In the genomic region with DNA sequence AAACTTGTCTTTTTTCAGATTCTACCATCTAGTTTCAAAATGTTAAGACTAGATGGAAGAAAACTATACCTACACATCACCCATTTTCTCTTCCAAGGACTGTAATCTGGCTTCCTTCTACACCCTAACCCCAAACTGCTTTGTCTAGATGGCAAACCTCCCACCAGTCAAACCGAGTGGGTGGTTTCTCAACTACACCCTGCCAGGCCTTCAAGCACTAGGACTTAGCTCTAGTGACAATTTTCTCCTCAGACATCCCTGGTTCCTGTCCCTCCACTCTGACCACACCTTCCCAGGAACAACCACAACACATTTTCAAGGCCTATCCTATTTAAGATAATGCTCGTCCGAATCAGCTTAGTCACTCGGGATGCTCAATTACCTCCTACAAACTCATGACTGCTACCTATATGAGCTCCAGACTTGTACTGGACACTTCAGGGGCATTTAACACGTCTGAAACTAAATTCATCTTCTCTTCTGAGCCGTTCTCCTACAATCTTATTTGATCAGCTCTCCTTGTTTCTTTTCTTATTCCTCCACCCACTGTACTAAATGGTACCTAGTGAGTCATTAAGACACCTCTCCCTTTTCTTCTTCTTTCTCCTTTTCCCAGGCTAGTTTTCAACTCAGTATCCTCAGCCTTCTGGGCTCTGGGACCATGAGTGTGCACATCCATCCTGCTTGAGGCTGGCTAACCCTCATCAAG, we compare ENCODE assay signal across 17 mouse cellular contexts. TPM values are rescaled to one million over a fixed set of nuclear protein-coding genes. Genes with fewer than 3 reads are reported as not detected.
A peak's percentile ranks its signal among the peaks of the same experiment; 100 is the strongest.
DNase-seq lines count a peak whose midpoint lies in the region; ATAC-seq and TF ChIP-seq lines count a peak whose summit lies in the region.
"Had no signal": no experiment of that assay in that cellular context is flagged by ENCODE, and none has a peak within 500 bp of the region (broad histone marks: within the 10 kb centered on the region; RNA-seq: fewer than 3 reads in every experiment).

No protein-coding gene starts in this region.

- peak; percentile 27 for ATAC-seq in common myeloid progenitor, adult 5-6 weeks (replicated peaks; ENCODE audit: low read depth, poor library complexity, severe bottlenecking)
- ATAC-seq in liver, embryonic 14.5 days (ENCODE audit: insufficient read depth): peak; percentile 47
- no peak for ATAC-seq in forebrain, embryonic 14.5 days
- no peak for ATAC-seq in neural tube, embryonic 15.5 days (ENCODE audit: low FRiP score)
- ATAC-seq: Patski had no signal

- no peaks in the 10 kb centered on the region for H3K27me3 ChIP-seq in liver, embryonic 14.5 days (ENCODE audit: control insufficient read depth, insufficient read depth, low read length)
- no peaks in the 10 kb centered on the region for H3K27me3 ChIP-seq in forebrain, embryonic 14.5 days (replicated peaks; ENCODE audit: control insufficient read depth, insufficient read depth, low read length)
- no peaks in the 10 kb centered on the region for H3K27me3 ChIP-seq in neural tube, embryonic 15.5 days (replicated peaks)
- H3K27me3 ChIP-seq: hindbrain, embryonic 15.5 days; Patski had no signal

- peak overlapping the region; percentile 57 for H3K9ac ChIP-seq in liver, embryonic 14.5 days (replicated peaks)
- H3K9ac ChIP-seq in forebrain, embryonic 14.5 days (ENCODE audit: low read length): no peak overlapping the region
- no peak overlapping the region for H3K9ac ChIP-seq in neural tube, embryonic 15.5 days (replicated peaks)
- H3K9ac ChIP-seq: hindbrain, embryonic 15.5 days; lung, embryonic 14.5 days had no signal

- no peak for TF ChIP-seq EP300 in liver, embryonic 14.5 days (IDR thresholded peaks at IDR 0.05; ENCODE audit: low read depth)

- H3K4me2 ChIP-seq in liver, embryonic 14.5 days (ENCODE audit: low read depth): peak overlapping the region; percentile 74
- H3K4me2 ChIP-seq in forebrain, embryonic 14.5 days (ENCODE audit: low read length): no peak overlapping the region
- no peak overlapping the region for H3K4me2 ChIP-seq in neural tube, embryonic 15.5 days
- H3K4me2 ChIP-seq: hindbrain, embryonic 15.5 days; lung, embryonic 14.5 days had no signal

- H3K27ac ChIP-seq in gastrocnemius, adult 2 months: peak overlapping the region; percentile 17; the same call in 1 of the 2 replicates
- H3K27ac ChIP-seq in liver, embryonic 14.5 days: peak overlapping the region; percentile 90
- H3K27ac ChIP-seq in forebrain, embryonic 14.5 days (ENCODE audit: low read depth, low read length): no peak overlapping the region
- no peak overlapping the region for H3K27ac ChIP-seq in neural tube, embryonic 15.5 days (replicated peaks)
- H3K27ac ChIP-seq: hindbrain, embryonic 15.5 days; limb, embryonic 10.5 days had no signal

- H3K4me1 ChIP-seq in liver, embryonic 14.5 days (replicated peaks; ENCODE audit: control insufficient read depth in 2 of 2, insufficient read depth in 2 of 2, low read length in 1 of 2): peaks cover 58 to 59% of the 10 kb centered on the region in 2 experiments
- H3K4me1 ChIP-seq in forebrain, embryonic 14.5 days (ENCODE audit: control insufficient read depth, insufficient read depth, low read length): peaks cover 10% of the 10 kb centered on the region
- H3K4me1 ChIP-seq in neural tube, embryonic 15.5 days: peaks cover 18% of the 10 kb centered on the region

- H3K9me3 ChIP-seq in liver, embryonic 14.5 days (ENCODE audit: control insufficient read depth, low read length): no peaks in the 10 kb centered on the region
- no peaks in the 10 kb centered on the region for H3K9me3 ChIP-seq in forebrain, embryonic 14.5 days (replicated peaks; ENCODE audit: control insufficient read depth, low read length)
- no peaks in the 10 kb centered on the region for H3K9me3 ChIP-seq in neural tube, embryonic 15.5 days (replicated peaks)
- H3K9me3 ChIP-seq: hindbrain, embryonic 15.5 days; limb, embryonic 10.5 days had no signal

- TF ChIP-seq CTCF in gastrocnemius, adult 2 months (IDR thresholded peaks at IDR 0.05): no peak
- TF ChIP-seq CTCF in liver, embryonic 14.5 days (IDR thresholded peaks at IDR 0.05; ENCODE audit: low read depth): no peak

- no peaks in the 10 kb centered on the region for H3K36me3 ChIP-seq in liver, embryonic 14.5 days (replicated peaks; ENCODE audit: control insufficient read depth, insufficient read depth, low read depth)
- H3K36me3 ChIP-seq in forebrain, embryonic 14.5 days (ENCODE audit: control insufficient read depth, insufficient read depth, low read length): no peaks in the 10 kb centered on the region
- H3K36me3 ChIP-seq in neural tube, embryonic 15.5 days: no peaks in the 10 kb centered on the region
- H3K36me3 ChIP-seq: hindbrain, embryonic 15.5 days had no signal

- 14% methylated on average over 6 of the region's 6 CpGs for WGBS in liver, embryonic 14.5 days (ENCODE audit: insufficient replicate concordance)
- 89% methylated on average over 6 of the region's 6 CpGs for WGBS in forebrain, embryonic 14.5 days
- 83% methylated on average over 6 of the region's 6 CpGs for WGBS in neural tube, embryonic 15.5 days

- intact Hi-C loops in gastrocnemius, adult 2 months (cut with DNase I): loop anchor here (5.0 kb wide), 1 partner anchor 33 kb away; no protein-coding TSS in a partner anchor

- DNase-seq in gastrocnemius, adult 2 months: no peak
- no peak for DNase-seq in gastrocnemius, adult 18-20 months (ENCODE audit: low spot score)
- DNase-seq in 416B (ENCODE audit: low read depth): peak; percentile 68
- peak; percentile 41 to 62 (median 47) for DNase-seq in liver, embryonic 14.5 days (ENCODE audit: low read depth in 3 of 3, low spot score in 3 of 3)
- no peak for DNase-seq in forebrain, embryonic 14.5 days (ENCODE audit: low spot score)
- DNase-seq in kidney, postnatal 25 days: no peak
- DNase-seq: cerebellum, adult 2 months; heart, postnatal 10 days; kidney, adult 8-10 months; layer of hippocampus, postnatal 36 days; lung, embryonic 14.5 days; thymus, adult 2 months had no signal

- H3K4me3 ChIP-seq in gastrocnemius, adult 2 months: no peak overlapping the region
- peak overlapping the region; percentile 19 to 34 for H3K4me3 ChIP-seq in liver, embryonic 14.5 days (ENCODE audit: insufficient read depth in 1 of 2, low read depth in 2 of 2, low read length in 2 of 2)
- no peak overlapping the region for H3K4me3 ChIP-seq in forebrain, embryonic 14.5 days (ENCODE audit: low read depth, low read length)
- H3K4me3 ChIP-seq in neural tube, embryonic 15.5 days (replicated peaks): no peak overlapping the region
- H3K4me3 ChIP-seq: hindbrain, embryonic 15.5 days; limb, embryonic 10.5 days had no signal

RNA-seq across cellular contexts. Expression of gene Ptpn12, which starts 5.5 kb away (rescaled TPM):
- total RNA-seq in gastrocnemius, adult 2 months (2021): 10 to 100 TPM; 10.9 to 17.0 TPM
- total RNA-seq in gastrocnemius, adult 18-20 months (2021): 10 to 100 TPM; 13.1 to 19.5 TPM
- 44.6 and 45.5 TPM in 2 replicates for total RNA-seq in common myeloid progenitor, adult 5-6 weeks (2017)
- 12.5 and 18.6 TPM in 2 replicates for polyA plus RNA-seq in liver, embryonic 14.5 days (2012; rRNA removed)
- polyA plus RNA-seq in liver, embryonic 14.5 days (2014; fragmentation: Nextera tagmentation; extraction: Ambion mirVana): 14.4 and 15.0 TPM in 2 replicates
- 31.3 and 35.5 TPM in 2 replicates for polyA plus RNA-seq in forebrain, embryonic 14.5 days (2014; fragmentation: Nextera tagmentation; extraction: Ambion mirVana)
- 21.8 TPM in 2 replicates for polyA plus RNA-seq in neural tube, embryonic 15.5 days (2015; fragmentation: Nextera tagmentation; extraction: Ambion mirVana)

Comparison
In these comparisons a context has a peak if more than half of its experiments do, and no peak if none do; other contexts are left out.
1. DNase-seq: peak in 416B (single experiment) and liver, embryonic 14.5 days (3 of 3); none in gastrocnemius, adult 2 months (single experiment), gastrocnemius, adult 18-20 months (single experiment), forebrain, embryonic 14.5 days (single experiment) and kidney, postnatal 25 days (0 of 2).
2. H3K27ac ChIP-seq: peak in gastrocnemius, adult 2 months (single experiment) and liver, embryonic 14.5 days (single experiment); none in forebrain, embryonic 14.5 days (single experiment) and neural tube, embryonic 15.5 days (single experiment).
3. H3K4me3 ChIP-seq: peak in liver, embryonic 14.5 days (2 of 2); none in gastrocnemius, adult 2 months (single experiment), forebrain, embryonic 14.5 days (single experiment) and neural tube, embryonic 15.5 days (single experiment).
4. ATAC-seq: peak in common myeloid progenitor, adult 5-6 weeks (single experiment) and liver, embryonic 14.5 days (single experiment); none in forebrain, embryonic 14.5 days (single experiment) and neural tube, embryonic 15.5 days (single experiment).